Mouse (Mus musculus) heart, postnatal 10 days (tissue): ENCODE data around the gene Cabp1. TPM values are rescaled to one million over a fixed set of nuclear protein-coding genes. Genes with fewer than 3 reads are reported as not detected.
"Not testable (repeated sequence)": the region's sequence is repeated elsewhere in the genome, so short reads cannot be mapped to it uniquely, and the experiment has no call there.

ENCODE experiments used
- DNase-seq, 2 experiments: peaks; one replicate each; pipeline ENCODE4 v3.0.0; 2021
- intact Hi-C: fragments of 180-260 bp; cut with DNase I; formaldehyde crosslinking; loops from one replicate; pipeline ENCODE4 v1.15.1; 2025
- total RNA-seq, 2 experiments: library from RNA; stranded (reverse); gene quantifications; 2 replicates each; pipeline ENCODE4 v1.2.3; 2021

Gene Cabp1
- total RNA-seq, 2 experiments from 2014 or later = 6.4 to 6.6 TPM

DNA sequence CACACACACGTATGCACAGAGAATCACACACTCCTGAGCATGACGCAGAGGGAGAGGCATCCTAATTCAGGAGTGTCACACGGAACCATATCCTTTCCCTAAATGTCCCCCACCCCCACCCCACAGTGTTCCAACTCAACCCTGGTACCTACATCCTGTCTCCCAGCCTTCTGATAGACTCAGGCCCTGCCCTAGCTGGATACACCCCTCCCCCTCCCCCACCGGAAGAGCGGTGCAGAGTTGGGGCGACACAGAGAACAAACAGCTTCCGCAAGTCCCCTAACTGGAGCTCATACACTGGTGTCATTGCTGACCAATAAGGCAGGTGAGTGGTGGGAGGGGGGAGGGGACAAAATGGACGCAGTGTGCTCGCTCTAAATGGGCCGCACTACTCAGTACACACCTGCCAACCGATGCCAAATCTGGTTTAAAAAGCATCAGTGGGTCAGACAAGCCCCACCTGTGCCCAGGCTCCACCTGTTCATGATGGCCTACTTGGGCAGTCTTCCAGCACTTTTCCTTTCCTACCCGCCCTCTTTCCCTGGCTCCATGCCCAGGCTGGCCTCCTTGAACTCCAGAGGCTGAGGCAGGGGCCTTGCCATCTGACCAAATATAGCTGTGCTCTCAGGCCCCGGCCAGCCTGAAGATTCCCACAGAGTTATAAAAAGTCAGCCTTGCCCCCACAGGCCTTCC, 12.8 kb downstream of the Cabp1 start:
- DNase-seq = no peak
- intact Hi-C loops = loop anchor here (10.0 kb wide), 1 partner anchor 207 kb away; the partner anchor contains the start of gene Hnf1a

DNA sequence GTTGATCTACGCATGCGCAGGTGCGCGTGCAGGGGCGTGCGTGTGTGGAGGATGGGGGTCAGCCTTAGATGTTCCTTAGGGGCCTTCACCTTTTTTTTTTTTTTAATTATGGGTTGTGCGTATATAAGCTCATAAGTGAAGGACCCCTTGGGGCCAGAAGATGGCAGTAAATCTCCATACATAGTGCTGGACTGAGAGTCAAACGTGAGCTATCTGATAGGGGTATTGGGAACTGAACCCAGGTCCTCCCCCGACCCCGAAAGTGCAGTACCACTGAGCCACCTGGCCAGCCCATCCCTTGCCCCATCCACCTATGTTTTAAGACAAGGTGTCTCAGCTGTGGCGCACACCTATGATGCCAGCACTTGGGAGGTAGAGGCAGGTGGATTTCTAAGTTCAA, 14.6 kb downstream of the Cabp1 start:
- DNase-seq = no peak
- intact Hi-C loops = no loop called here

DNA sequence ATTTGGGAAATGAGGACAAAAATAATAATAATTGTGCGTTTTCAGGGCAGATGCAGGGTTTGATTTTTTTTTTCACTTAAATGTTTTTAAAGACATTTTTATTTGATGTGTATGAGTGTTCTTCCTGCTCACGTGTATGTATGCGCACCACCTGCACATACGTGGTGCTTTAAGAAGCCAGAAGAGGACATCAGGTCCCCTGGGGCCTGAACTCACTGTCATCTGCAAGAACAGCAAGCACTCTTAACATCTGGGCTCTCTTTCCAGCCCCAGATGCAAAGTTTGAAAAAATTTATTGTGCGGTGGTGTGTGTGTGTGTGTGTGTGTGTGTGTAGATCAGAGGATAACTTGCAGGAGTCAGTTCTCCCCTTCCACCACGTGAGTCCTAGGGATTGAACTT, 16.3 kb downstream of the Cabp1 start:
- intact Hi-C loops = no loop called here
- no peak for DNase-seq

DNA sequence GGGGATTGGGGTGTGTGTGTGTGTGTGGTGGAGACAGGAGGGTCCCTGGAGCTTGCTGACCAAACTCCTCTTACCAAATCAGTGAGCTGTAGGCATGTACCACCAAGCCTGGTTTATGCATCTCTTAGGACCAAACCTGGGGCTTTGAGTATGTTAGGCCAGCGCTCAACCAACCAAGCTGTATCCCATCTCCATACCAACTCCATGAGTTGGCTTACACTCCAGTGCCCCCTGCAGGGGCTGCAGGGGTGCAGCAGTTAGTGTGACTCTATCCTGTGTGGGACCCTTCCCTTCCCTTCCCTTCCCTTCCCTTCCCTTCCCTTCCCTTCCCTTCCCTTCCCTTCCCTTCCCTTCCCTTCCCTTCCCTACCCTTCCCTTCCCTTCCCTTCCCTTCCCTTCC, 19.6 kb downstream of the Cabp1 start:
- intact Hi-C loops = no loop called here
- no peak for DNase-seq

DNA sequence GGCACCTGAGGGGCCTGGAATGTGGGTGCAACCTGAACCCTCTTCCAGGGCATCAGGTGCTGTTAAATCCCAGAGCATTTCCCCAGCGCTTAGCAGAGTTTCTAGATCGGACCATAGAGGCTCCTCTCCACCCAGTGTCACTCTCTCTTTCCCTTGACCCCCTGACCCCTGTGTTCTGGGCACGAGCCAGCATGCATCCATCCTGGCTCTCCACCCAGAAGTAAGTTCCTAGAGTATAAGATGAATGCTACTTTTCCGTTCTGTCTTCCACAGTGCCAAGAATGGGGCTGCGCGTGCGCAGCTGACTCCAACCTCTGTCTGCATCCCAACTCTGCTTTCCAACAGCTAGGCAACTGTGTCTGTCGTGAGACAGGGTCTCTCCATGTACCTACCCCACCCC, 24.0 kb downstream of the Cabp1 start:
- intact Hi-C loops = no loop called here
- DNase-seq = no peak

DNA sequence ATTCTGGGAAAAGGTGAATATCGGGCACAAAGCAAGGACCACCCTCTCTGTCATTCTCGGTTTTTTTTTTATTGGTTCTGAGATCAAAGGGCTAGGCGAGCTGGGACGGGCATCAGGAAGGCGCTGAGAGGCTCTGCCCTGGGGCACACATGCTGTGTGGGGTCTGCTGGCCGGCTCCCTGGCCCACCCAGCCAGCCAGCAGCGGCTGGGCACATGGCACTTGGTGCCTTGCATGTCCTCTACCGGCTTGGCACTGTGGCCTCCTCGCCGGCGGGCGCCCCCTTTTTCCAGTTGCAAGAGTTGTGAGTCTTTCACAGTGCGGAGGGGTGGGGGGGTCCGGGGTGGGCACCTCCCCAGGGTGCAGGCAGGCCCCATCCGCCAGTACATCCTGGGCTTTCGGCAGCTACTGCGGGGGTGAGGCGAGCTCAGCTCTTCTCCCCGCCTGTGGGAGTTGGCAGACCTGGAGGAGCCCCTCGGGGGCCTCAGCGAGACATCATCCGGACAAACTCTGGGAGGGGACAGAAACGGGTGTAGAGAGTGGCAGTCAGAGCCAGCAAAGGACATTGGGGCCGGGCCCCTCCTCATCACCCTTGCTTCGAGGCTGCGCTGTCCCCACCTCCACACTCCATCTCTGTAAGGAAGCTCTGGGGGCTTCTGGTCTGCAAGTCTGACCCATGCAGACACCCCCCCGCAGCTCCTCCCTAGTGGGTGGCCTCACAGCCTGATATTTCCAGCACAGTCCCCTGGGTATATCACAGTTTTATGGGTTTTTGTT, 25.4 kb downstream of the Cabp1 start:
- intact Hi-C loops = no loop called here
- DNase-seq = no peak

DNA sequence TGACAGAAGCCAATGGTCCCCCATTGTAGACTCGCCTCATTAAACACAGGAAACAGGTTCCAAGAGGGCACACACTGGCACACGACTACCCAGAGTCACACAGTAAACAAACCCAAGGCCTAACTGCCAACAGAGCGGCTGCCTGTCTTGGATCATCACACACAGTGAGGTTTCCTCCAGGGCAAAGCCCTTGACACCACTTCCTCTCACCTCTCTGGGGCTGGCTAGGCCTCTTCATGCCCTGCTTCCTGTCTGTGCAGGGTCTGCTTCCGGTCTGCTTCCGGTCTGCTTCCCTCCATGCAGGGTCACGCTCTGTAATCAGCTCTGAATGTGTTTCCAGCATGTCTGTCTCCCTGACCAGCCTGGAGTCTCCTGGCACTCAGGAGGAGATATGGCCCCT, 26.8 kb downstream of the Cabp1 start:
- intact Hi-C loops = no loop called here
- no peak for DNase-seq

DNA sequence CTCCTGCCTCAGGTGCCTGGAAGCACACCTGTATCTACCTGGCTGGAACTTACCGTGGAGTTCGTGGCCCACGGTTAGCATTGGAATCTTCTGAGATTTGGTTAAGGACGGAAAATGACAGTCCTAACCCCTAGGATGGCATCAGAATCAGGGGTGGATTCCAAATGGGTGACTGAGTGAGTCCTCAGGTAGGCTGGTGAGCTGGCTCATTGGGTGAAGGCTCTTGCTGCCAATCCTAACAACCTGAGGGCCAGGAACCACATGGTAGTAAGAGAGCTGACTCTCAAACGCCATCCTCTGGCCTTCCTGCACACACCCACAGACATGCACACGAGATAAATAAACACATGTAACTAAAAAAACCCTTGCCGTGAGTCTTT, 27.4 kb downstream of the Cabp1 start:
- intact Hi-C loops = no loop called here
- no peak for DNase-seq

DNA sequence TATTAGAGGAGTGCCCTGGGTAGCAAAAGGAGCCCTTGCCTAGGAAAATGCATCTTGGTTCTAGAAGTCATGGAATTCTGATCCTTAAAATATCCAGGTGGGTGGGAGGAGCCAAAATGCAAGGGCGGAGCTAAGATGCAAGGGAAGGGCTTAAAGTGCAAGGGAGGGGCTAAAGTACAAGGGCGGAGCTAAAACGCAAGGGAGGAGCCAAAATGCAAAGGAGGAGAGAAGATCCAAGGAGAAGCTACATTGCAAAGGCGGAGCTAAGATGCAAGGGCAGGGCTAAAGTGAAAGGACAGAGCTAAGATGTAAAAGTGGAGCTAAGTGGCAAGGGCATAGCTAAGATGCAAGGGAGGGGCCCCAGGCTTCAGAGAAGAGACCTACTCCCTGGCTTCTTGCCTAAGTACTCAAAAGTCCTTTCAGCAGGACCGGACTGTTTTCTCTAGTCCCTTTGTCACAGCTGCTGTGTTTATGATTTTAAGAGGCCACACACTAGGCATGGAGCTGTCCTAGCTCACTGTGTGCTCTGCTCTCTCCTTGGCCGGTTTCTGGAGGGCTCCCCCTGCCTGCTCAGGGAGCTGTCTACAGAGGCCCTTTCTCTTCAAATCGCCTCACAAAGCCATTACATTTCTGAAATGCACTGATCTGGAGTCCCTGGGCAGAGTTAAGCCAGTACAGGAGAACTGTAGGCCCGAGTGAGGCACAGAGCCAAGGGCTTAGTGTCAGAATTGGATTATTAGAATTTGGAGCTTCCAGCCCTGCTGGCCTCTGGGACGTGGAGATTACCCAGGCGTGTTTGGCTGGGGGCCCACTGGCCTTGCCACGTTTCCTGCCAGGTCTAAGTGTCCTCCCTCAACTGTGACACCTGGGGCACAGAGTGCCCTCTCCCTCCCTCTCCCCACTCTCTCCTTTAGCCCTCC, 28.0 kb downstream of the Cabp1 start:
- intact Hi-C loops = no loop called here
- peak in 1 of 2 experiments; percentile 63 for DNase-seq

- no peak for DNase-seq
- intact Hi-C loops = no loop called here
Observed at GRCm38 (mm10) chr5:115165351-115165750, 28.8 kb downstream of the Cabp1 start.

DNA sequence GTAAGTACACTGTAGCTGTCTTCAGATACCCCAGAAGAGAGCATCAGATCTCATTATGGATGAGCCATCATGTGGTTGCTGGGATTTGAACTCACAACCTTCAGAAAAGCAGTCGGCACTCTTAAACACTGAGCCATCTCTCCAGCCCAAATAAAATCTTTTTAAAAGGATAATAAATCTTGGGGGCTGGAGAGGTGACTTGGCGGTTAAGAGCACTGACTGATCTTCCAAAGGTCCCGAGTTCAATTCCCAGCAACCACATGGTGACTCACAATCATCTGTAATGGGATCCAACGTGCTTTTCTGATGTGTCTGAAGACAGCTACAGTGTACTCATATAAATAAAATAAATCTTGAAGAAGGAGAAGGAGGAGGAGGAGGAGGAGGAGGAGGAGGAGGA, 29.7 kb downstream of the Cabp1 start:
- not testable (repeated sequence) for DNase-seq
- intact Hi-C loops = loop anchor here (5.0 kb wide), 1 partner anchor 187 kb away; no protein-coding TSS in a partner anchor

- intact Hi-C loops = loop anchor here (2.0 to 5.0 kb wide), 2 partner anchors 39 to 186 kb away; no protein-coding TSS in a partner anchor
- DNase-seq = peak; percentile 56 to 74
Observed at GRCm38 (mm10) chr5:115163563-115163962, 30.6 kb downstream of the Cabp1 start.

DNA sequence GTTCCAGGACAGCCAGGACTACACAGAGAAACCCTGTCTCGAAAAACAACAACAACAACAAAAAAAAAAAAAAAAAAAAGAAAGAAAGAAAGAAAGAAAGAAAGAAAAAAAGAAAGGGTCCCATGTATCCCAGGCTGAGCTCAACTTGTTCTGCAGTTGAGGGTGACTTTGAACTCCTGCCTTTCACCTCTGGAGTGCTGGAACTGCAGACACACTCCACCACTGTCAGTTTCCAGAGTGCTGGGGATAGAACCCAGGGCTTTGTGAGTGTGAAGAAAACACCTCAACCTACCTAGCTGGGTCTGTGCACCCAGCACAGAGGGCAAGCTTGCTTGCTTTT, 32.3 kb downstream of the Cabp1 start:
- not testable (repeated sequence) for DNase-seq
- intact Hi-C loops = loop anchor here (2.0 to 5.0 kb wide), 3 partner anchors 25 to 185 kb away; no protein-coding TSS in a partner anchor

DNA sequence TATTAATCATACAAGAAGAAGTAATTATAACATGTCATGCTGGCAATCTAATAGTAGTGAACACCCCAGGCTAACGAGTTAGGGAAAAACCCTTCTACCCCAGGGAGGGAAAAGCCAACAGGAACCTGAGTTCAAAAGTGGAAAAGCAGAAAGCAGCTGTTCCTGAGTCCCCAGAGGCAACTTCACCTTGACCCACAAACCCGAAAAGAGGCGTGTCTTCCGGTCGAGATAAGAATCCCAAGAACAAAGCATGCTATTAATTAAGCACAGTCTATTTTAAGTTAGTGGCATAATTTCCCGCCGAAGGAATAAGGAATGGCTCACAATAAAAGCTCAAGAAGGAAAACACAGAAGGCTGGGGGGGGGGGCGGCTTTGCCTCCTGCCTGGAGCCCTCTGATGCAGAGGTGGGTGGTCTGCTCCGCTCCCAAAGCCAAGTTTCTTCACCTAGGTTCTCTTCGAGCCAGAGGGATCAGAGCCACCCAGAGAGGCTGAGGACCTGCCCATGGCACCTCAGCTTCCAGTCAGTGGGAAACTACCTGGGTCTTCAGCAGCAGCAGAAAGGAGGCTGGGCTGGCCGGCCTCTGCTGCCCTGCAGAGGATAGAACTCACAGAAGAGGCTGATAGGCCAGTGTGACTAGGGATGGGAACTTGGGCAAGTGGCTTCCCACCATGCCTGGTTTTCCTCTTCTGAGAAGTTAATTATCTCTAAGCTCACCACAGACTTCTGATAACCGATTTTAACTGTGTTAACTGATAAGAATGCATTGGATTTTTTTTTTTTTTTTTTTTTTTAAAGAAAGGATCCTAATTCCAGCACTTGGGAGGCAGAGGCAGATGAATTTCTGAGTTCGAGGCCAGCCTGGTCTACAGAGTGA, 32.9 kb downstream of the Cabp1 start:
- DNase-seq = peak; percentile 58 to 64
- intact Hi-C loops = loop anchor here (2.0 to 5.0 kb wide), 2 partner anchors 25 to 184 kb away; no protein-coding TSS in a partner anchor

- intact Hi-C loops = loop anchor here (2.0 to 5.0 kb wide), 2 partner anchors 26 to 183 kb away; no protein-coding TSS in a partner anchor
Observed at GRCm38 (mm10) chr5:115160655-115161054, 33.5 kb downstream of the Cabp1 start.

DNA sequence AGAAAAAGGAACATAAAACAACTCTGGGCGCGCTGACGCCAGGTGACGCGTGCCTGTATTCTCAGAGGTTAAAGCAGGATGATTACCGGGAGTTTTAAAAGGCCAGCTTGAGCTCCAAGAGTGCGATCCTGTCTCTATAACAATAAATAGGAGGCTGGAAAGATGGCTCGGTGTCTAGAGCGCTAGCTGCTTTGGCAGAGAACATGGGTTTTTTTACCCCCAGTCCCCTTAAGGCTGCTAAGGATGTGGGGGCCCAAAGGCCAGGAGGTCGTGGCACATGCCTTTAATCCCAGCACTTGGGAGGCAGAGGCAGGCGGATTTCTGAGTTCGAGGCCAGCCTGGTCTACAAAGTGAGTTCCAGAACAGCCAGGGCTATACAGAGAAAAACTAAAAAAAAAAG, 35.0 kb downstream of the Cabp1 start:
- no peak for DNase-seq
- intact Hi-C loops = no loop called here

More at GRCm38 (mm10) chr5:115160655-115161054, 33.5 kb downstream of the Cabp1 start:
- DNase-seq = no peak

GRCm38 (mm10) chr5:115158040-115158983, 35.9 kb downstream of the Cabp1 start, which contains the start of gene Mlec:
TSS of gene Mlec (minus strand) at chr5:115158179.
- intact Hi-C loops = no loop called here
- peak; percentile 99 for DNase-seq

DNA sequence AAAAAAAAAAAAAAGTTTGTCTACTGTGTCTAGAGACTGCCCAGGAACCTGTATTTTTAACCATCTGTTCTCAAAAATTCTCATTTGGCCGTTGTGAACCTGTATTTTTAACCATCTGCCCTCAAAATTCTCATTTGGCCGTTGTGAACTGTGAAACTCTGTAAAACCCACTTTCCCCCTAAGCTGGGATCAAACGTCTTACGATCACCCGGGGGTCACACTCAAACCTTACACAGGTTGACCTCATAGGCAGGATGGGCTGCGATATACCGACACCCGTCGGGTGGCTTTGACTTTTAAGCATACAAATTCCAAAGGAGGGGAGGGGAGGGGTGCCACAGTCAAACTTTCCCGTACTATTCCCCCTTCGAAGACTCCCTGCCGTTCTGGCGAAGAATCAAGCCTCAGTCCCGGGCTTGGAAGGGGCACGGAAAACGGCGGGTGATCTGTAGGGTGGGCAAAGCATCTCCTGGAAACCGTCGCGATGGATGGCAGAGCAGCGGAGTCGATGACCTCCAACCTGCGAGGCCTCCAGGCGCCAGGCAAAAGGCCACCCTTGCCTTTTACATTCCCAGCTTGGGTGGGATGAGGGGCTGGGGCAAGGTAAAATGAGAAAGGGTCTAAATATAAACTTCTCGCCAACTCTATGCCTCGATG, 37.1 kb downstream of the Cabp1 start:
- intact Hi-C loops = loop anchor here (2.0 kb wide), 1 partner anchor 24 kb away; no protein-coding TSS in a partner anchor

More for the DNA sequence above, 37.1 kb downstream of the Cabp1 start:
- peak in 1 of 2 experiments; percentile 51 for DNase-seq
